Mouse (Mus musculus) limb, embryonic 14.5 days (tissue): Measurements from ENCODE around the gene Zfp423. TPM values are rescaled to one million over a fixed set of nuclear protein-coding genes. Genes with fewer than 3 reads are reported as not detected.
A peak's percentile ranks its signal among the peaks of the same experiment; 100 is the strongest.

ENCODE experiments used
- ATAC-seq: fragments of 200-750 bp; cut with Nextera tagmentation; 2 replicates; pipeline ENCODE4 v1.8.0; 2017; ENCODE audit warnings: low read depth, moderate number of reproducible peaks, moderate TSS enrichment; ENCODE audit not compliant: low FRiP score
- DNase-seq: peaks from one replicate; pipeline ENCODE4 v3.0.0-alpha.2; 2015; ENCODE audit warnings: low spot score
- H3K27ac ChIP-seq: fragments of 300-500 bp; sonication (generic); replicated peaks from 2 replicates; pipeline ENCODE4 v1.5.1; 2014; ENCODE audit warnings: low read depth, mild to moderate bottlenecking, low read length, moderate library complexity, mixed read lengths
- H3K27me3 ChIP-seq: fragments of 300-500 bp; sonication (generic); 2 replicates; pipeline ENCODE4 v1.6.1; 2014; ENCODE audit warnings: low read length, mixed read lengths; ENCODE audit not compliant: control insufficient read depth, insufficient read depth
- H3K36me3 ChIP-seq: fragments of 300-500 bp; sonication (generic); 2 replicates; pipeline ENCODE4 v1.6.1; 2014; ENCODE audit warnings: mild to moderate bottlenecking, low read length, moderate library complexity, mixed read lengths; ENCODE audit not compliant: control insufficient read depth, insufficient read depth
- H3K4me1 ChIP-seq: fragments of 300-500 bp; sonication (generic); 2 replicates; pipeline ENCODE4 v1.6.1; 2014; ENCODE audit warnings: antibody characterized with exemption, low read length, mixed read lengths; ENCODE audit not compliant: control insufficient read depth, insufficient read depth
- H3K4me2 ChIP-seq: fragments of 300-500 bp; sonication (generic); replicated peaks from 2 replicates; pipeline ENCODE4 v1.6.1; 2014; ENCODE audit warnings: low read depth, mild to moderate bottlenecking, low read length, moderate library complexity; ENCODE audit not compliant: severe bottlenecking
- H3K4me3 ChIP-seq: fragments of 300-500 bp; sonication (generic); replicated peaks from 2 replicates; pipeline ENCODE4 v1.5.1; 2014; ENCODE audit warnings: low read length
- H3K9ac ChIP-seq: fragments of 300-500 bp; sonication (generic); 2 replicates; pipeline ENCODE4 v1.6.1; 2014; ENCODE audit warnings: mild to moderate bottlenecking, low read depth, low read length, moderate library complexity; ENCODE audit not compliant: severe bottlenecking
- H3K9me3 ChIP-seq: fragments of 300-500 bp; sonication (generic); 2 replicates; pipeline ENCODE4 v1.6.1; 2016; ENCODE audit warnings: low read length; ENCODE audit not compliant: control insufficient read depth
- POLR2A ChIP-seq: fragments of 200-500 bp; IDR thresholded peaks from 2 replicates; pipeline ENCODE4 v1.8.0; 2012; ENCODE audit warnings: inconsistent platforms, mild to moderate bottlenecking, moderate library complexity, borderline replicate concordance; ENCODE audit not compliant: insufficient read depth, insufficient read length; ENCODE audit errors: extremely low read depth
- WGBS: fragments of 180-500 bp; shearing (Covaris S2); extraction: QIAGEN DNeasy Blood & Tissue Kit; methylation state at CpG from one replicate; pipeline ENCODE4 v1.1.7; 2014; 5-methylcytosine and 5-hydroxymethylcytosine counted together
- polyA plus RNA-seq, 2 experiments: library from polyadenylated mRNA; depleted of rRNA in 1 of 2; stranded (reverse) in 1 of 2; unstranded in 1 of 2; fragments of >200 nt; fragmentation: Nextera tagmentation in 1 of 2; extraction: Ambion mirVana in 1 of 2; gene quantifications; 2 replicates each; pipeline versions ENCODE4 v1.2.1 to v1.2.3; 2012 to 2014

The Zfp423 gene
- polyA plus RNA-seq, 2 experiments = 24.4 to 46.4 TPM

GRCm38 (mm10) chr8:87802571-87802970 lies 156.8 kb downstream of the Zfp423 start:
- TF ChIP-seq POLR2A = no peak
- peaks cover 36% of the 10 kb centered on the region for H3K4me1 ChIP-seq
- no peak overlapping the region for H3K4me3 ChIP-seq
- DNase-seq = no peak
- ATAC-seq = no peak
- no peak overlapping the region for H3K27ac ChIP-seq
- H3K9me3 ChIP-seq = no peaks in the 10 kb centered on the region
- no peak overlapping the region for H3K9ac ChIP-seq
- H3K4me2 ChIP-seq = no peak overlapping the region
- H3K27me3 ChIP-seq = no peaks in the 10 kb centered on the region
- 63% methylated on average over 3 of the region's 3 CpGs for WGBS
- no peaks in the 10 kb centered on the region for H3K36me3 ChIP-seq

GRCm38 (mm10) chr8:87800121-87800520 lies 159.3 kb downstream of the Zfp423 start:
- Histone ChIP-seq H3K9ac (no peak overlapping the region), H3K4me3 (no peak overlapping the region), H3K4me1 (peaks cover 23% of the 10 kb centered on the region), H3K4me2 (no peak overlapping the region), H3K27ac (no peak overlapping the region), H3K36me3 (no peaks in the 10 kb centered on the region), H3K9me3 (no peaks in the 10 kb centered on the region), H3K27me3 (no peaks in the 10 kb centered on the region)
- no peak for TF ChIP-seq POLR2A
- ATAC-seq = no peak
- no peak for DNase-seq
- WGBS = 81% methylated on average over 11 of the region's 11 CpGs

GRCm38 (mm10) chr8:87796234-87796633 lies 163.2 kb downstream of the Zfp423 start:
- TF ChIP-seq POLR2A = no peak
- no peak overlapping the region for H3K4me2 ChIP-seq
- H3K4me1 ChIP-seq = peaks cover 12% of the 10 kb centered on the region; the same call in 1 of the 2 replicates
- no peak for ATAC-seq
- H3K9ac ChIP-seq = no peak overlapping the region
- H3K9me3 ChIP-seq = no peaks in the 10 kb centered on the region
- WGBS = 68% methylated on average over 7 of the region's 7 CpGs
- DNase-seq = no peak
- no peaks in the 10 kb centered on the region for H3K36me3 ChIP-seq
- H3K27ac ChIP-seq = no peak overlapping the region
- no peak overlapping the region for H3K4me3 ChIP-seq
- no peaks in the 10 kb centered on the region for H3K27me3 ChIP-seq

- no peaks in the 10 kb centered on the region for H3K9me3 ChIP-seq
- H3K4me2 ChIP-seq = no peak overlapping the region
- H3K4me3 ChIP-seq = no peak overlapping the region
- no peak overlapping the region for H3K9ac ChIP-seq
- H3K36me3 ChIP-seq = no peaks in the 10 kb centered on the region
- no peak for TF ChIP-seq POLR2A
- peaks cover 12% of the 10 kb centered on the region; the same call in 1 of the 2 replicates for H3K4me1 ChIP-seq
- DNase-seq = no peak
- no peak for ATAC-seq
- WGBS = 42% methylated on average over 10 of the region's 10 CpGs
- H3K27me3 ChIP-seq = no peaks in the 10 kb centered on the region
- no peak overlapping the region for H3K27ac ChIP-seq
Measured at GRCm38 (mm10) chr8:87794639-87795038, 164.8 kb downstream of the Zfp423 start.

GRCm38 (mm10) chr8:87791103-87791502 lies 168.3 kb downstream of the Zfp423 start:
- WGBS = 78% methylated on average over 6 of the region's 6 CpGs
- H3K9me3 ChIP-seq = no peaks in the 10 kb centered on the region
- no peak for ATAC-seq

More at GRCm38 (mm10) chr8:87791103-87791502, 168.3 kb downstream of the Zfp423 start:
- TF ChIP-seq POLR2A = no peak
- H3K27ac ChIP-seq = no peak overlapping the region
- H3K4me3 ChIP-seq = no peak overlapping the region
- no peaks in the 10 kb centered on the region for H3K27me3 ChIP-seq
- H3K4me2 ChIP-seq = no peak overlapping the region
- DNase-seq = peak; percentile 29
- H3K9ac ChIP-seq = no peak overlapping the region
- no peaks in the 10 kb centered on the region for H3K36me3 ChIP-seq
- H3K4me1 ChIP-seq = peaks cover 12% of the 10 kb centered on the region; the same call in 1 of the 2 replicates
